ENCODE assay signal across 9 mouse cellular contexts in genomic region chr7:74381881-74382281, GRCm38 (mm10).
DNase-seq lines count a peak whose midpoint lies in the region; ATAC-seq lines count a peak whose summit lies in the region.
"Had no signal": no experiment of that assay in that cellular context is flagged by ENCODE, and none has a peak within 500 bp of the region (broad histone marks: within the 10 kb centered on the region; RNA-seq: fewer than 3 reads in every experiment).

No protein-coding gene starts in this region.

- no peaks in the 10 kb centered on the region for H3K9me3 ChIP-seq in heart, embryonic 13.5 days
- no peaks in the 10 kb centered on the region for H3K9me3 ChIP-seq in forebrain, embryonic 14.5 days (replicated peaks; ENCODE audit: control insufficient read depth, low read length)
- no peaks in the 10 kb centered on the region for H3K9me3 ChIP-seq in hindbrain, embryonic 14.5 days (ENCODE audit: control insufficient read depth, low read length)
- H3K9me3 ChIP-seq: hindbrain, embryonic 15.5 days had no signal

- DNase-seq in lung, postnatal 36 days: peak; percentile 24
- DNase-seq in lung, postnatal 14 days: no peak
- peak; percentile 79 to 81 for DNase-seq in cerebellum, postnatal 25 days
- DNase-seq in testis, postnatal 10 days (ENCODE audit: low spot score): peak; percentile 56
- DNase-seq in layer of hippocampus, postnatal 14 days (ENCODE audit: low spot score in 2 of 2): no peak
- no peak for DNase-seq in forebrain, embryonic 14.5 days (ENCODE audit: low spot score)
- no peak for DNase-seq in hindbrain, embryonic 14.5 days (ENCODE audit: low spot score)

- peak overlapping the region; percentile 9 for H3K4me2 ChIP-seq in heart, embryonic 13.5 days
- no peak overlapping the region for H3K4me2 ChIP-seq in forebrain, embryonic 14.5 days (ENCODE audit: low read length)
- H3K4me2 ChIP-seq in hindbrain, embryonic 14.5 days (replicated peaks): no peak overlapping the region
- H3K4me2 ChIP-seq: hindbrain, embryonic 15.5 days had no signal

- H3K4me3 ChIP-seq in heart, embryonic 13.5 days: no peak overlapping the region
- no peak overlapping the region for H3K4me3 ChIP-seq in forebrain, embryonic 14.5 days (ENCODE audit: low read depth, low read length)
- H3K4me3 ChIP-seq in hindbrain, embryonic 14.5 days (replicated peaks; ENCODE audit: low read length): no peak overlapping the region
- H3K4me3 ChIP-seq: hindbrain, embryonic 15.5 days had no signal

- H3K27ac ChIP-seq in heart, embryonic 13.5 days (replicated peaks): peak overlapping the region; percentile 83
- H3K27ac ChIP-seq in forebrain, embryonic 14.5 days (ENCODE audit: low read depth, low read length): no peak overlapping the region
- H3K27ac ChIP-seq in hindbrain, embryonic 14.5 days: no peak overlapping the region
- H3K27ac ChIP-seq: hindbrain, embryonic 15.5 days had no signal

- H3K9ac ChIP-seq in heart, embryonic 13.5 days: no peak overlapping the region
- no peak overlapping the region for H3K9ac ChIP-seq in forebrain, embryonic 14.5 days (ENCODE audit: low read length)
- no peak overlapping the region for H3K9ac ChIP-seq in hindbrain, embryonic 14.5 days
- H3K9ac ChIP-seq: hindbrain, embryonic 15.5 days had no signal

- 28% methylated on average over 2 of the region's 2 CpGs for WGBS in heart, embryonic 13.5 days
- WGBS in forebrain, embryonic 14.5 days: 85% methylated on average over 2 of the region's 2 CpGs
- WGBS in hindbrain, embryonic 14.5 days: 86% methylated on average over 2 of the region's 2 CpGs

- H3K27me3 ChIP-seq in heart, embryonic 13.5 days (replicated peaks): no peaks in the 10 kb centered on the region
- no peaks in the 10 kb centered on the region for H3K27me3 ChIP-seq in forebrain, embryonic 14.5 days (replicated peaks; ENCODE audit: control insufficient read depth, insufficient read depth, low read length)
- no peaks in the 10 kb centered on the region for H3K27me3 ChIP-seq in hindbrain, embryonic 14.5 days (ENCODE audit: control insufficient read depth, insufficient read depth, low read length)
- H3K27me3 ChIP-seq: hindbrain, embryonic 15.5 days had no signal

- peaks cover 74% of the 10 kb centered on the region for H3K4me1 ChIP-seq in heart, embryonic 13.5 days
- H3K4me1 ChIP-seq in forebrain, embryonic 14.5 days (ENCODE audit: control insufficient read depth, insufficient read depth, low read length): no peaks in the 10 kb centered on the region; the same call in 1 of the 2 replicates
- no peaks in the 10 kb centered on the region for H3K4me1 ChIP-seq in hindbrain, embryonic 14.5 days (replicated peaks; ENCODE audit: control insufficient read depth, insufficient read depth, low read length)
- H3K4me1 ChIP-seq: hindbrain, embryonic 15.5 days had no signal

- H3K36me3 ChIP-seq in heart, embryonic 13.5 days: no peaks in the 10 kb centered on the region
- H3K36me3 ChIP-seq in forebrain, embryonic 14.5 days (ENCODE audit: control insufficient read depth, insufficient read depth, low read length): no peaks in the 10 kb centered on the region
- H3K36me3 ChIP-seq in hindbrain, embryonic 14.5 days (replicated peaks; ENCODE audit: control insufficient read depth, insufficient read depth): no peaks in the 10 kb centered on the region
- H3K36me3 ChIP-seq: hindbrain, embryonic 15.5 days had no signal

- peak; percentile 26; the same call in 1 of the 2 replicates for ATAC-seq in heart, embryonic 13.5 days (ENCODE audit: extremely low read depth, insufficient number of reproducible peaks, low FRiP score, low TSS enrichment)
- no peak for ATAC-seq in forebrain, embryonic 14.5 days
- ATAC-seq in hindbrain, embryonic 14.5 days (ENCODE audit: low FRiP score): no peak

Comparison
In these comparisons a context has a peak if more than half of its experiments do, and no peak if none do; other contexts are left out.
1. DNase-seq: peak in lung, postnatal 36 days (single experiment), cerebellum, postnatal 25 days (2 of 2) and testis, postnatal 10 days (single experiment); none in lung, postnatal 14 days (single experiment), layer of hippocampus, postnatal 14 days (0 of 2), forebrain, embryonic 14.5 days (single experiment) and hindbrain, embryonic 14.5 days (single experiment).